Mouse (Mus musculus): ENCODE results near the gene Xntrpc.
"Not testable (repeated sequence)": the region's sequence is repeated elsewhere in the genome, so short reads cannot be mapped to it uniquely, and the experiment has no call there.

Gene Xntrpc

DNA sequence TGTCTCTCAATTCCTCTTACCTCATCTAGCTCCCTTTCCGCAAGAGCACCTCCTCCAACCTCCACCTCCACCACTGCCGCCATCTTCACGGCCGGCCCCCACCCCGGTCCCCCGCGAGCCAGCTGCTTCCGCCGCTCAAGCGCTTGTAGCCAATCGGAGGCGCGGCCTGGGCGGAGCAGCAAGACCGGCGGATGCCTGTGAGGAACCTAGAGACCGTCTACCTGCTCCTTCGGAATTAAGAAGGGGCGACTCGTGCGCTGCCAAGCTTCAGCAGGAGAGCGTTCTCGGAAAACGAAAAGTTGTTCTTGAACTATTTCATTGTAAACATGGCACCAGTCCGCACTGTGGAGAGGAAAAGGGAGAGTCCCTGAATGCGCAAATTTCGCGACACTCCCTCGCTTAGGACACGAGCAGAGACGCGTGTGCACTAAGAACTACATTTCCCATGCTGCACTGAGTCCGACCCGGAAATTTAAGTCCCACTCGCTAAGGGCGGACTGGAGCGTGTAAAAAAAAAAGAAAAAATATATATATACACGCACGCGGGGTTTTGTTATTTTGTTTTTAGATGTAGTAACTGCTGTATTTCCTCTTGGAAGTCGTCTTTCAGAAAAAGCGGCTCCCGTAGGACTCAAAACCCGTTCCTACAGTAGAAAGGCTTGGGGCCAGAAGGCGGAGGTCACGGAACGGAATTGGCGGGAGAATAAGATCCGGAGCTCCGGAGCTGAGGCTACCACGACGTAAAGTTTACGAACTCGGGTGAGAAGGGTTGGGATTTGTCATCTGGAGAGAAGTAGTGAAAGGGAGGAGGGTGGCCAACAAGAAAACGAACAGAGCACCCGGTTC lies at the start of gene Xntrpc, which contains the start of the genes Rnf121 and Xndc1:
TSS of gene Xntrpc (plus strand) at position 668 of the 846 bp plus-strand sequence.
TSS of gene Rnf121 (minus strand) at position 424 of the 846 bp plus-strand sequence.
TSS of gene Xndc1 (plus strand) at position 466 of the 846 bp plus-strand sequence.
- DNase-seq (ENCODE audit: inconsistent ontology term) = peak; percentile 94

DNA sequence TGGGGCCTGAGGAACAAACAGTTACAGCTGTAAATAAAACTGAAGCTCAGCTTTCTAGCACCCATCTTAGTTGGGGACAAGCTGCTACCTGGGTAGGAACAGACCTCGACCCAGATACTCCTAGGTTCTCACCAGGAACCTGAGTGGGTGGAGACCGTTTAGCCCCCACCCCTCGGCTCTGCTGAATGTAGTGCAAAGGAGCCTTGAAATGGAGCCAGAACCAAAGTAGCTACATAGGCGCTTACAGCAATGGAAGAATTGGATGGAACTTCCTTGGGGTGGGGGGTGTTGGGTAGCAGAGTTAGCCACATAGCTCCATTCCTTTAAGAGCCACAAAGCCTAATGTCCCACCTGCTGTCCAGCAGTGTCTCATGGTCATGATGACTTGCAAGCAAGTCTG lies 48.6 kb upstream of the Xntrpc start:
- no peak for DNase-seq (ENCODE audit: inconsistent ontology term)

DNA sequence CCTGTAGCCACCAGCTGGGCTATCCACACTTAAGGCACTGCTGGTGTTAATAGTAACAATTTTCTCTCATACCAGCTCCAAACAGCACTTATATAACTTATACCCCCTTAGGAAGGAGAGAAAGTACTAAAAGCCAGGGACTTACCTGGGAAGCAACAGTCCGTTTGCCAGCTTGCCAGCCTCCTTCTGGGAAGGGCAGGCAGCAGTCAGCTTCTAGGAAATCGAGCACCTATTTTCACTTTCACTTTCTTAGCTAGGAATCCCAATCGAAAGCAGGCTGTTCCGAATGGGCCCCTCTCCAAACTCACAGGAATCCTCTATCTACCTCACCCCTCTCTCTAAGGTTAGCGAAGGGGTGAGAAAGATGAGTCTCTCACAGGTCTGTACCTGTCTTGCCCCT lies 48.1 kb upstream of the Xntrpc start:
- peak; percentile 31 for DNase-seq (ENCODE audit: inconsistent ontology term)

DNA sequence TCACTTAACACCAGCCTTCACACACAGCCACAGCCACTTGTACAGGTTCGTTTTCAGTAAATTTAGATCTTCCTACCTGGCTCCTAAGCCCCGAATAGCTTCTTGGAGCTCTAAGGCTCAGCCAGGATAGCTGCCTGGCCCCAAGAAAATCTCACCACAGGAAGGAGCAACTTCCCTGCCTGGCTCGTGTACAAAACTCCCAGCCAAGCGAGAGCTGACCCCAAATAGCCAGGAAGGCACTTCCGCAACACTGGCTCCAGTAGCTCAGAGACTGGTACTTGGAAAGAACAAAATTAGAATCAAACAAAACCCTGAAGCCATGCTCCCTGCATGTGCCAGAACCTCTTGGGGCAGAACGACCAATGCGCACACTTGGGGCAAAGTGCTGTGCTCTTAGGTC lies 47.5 kb upstream of the Xntrpc start:
- DNase-seq (ENCODE audit: inconsistent ontology term) = no peak

DNA sequence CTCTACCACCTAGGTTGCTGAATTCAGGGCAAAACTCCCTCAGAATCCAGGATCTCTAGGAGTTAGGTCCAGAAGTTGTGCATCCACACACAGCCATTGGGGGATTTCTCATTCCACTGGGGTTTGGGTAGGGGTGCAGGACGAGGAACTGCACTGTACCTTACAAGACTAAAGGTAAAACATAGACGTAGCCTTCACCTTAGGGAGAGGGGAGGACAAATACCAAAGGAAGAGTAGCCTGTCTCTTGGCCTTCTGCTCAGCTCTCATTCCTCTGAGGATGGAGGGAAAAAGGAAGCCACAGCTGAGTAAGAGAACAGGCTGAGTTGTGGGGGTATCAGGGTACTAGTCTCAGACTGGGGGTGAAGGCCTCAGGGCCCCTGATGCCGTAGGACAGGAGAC lies 46.9 kb upstream of the Xntrpc start, which contains the start of gene Il18bp:
TSS of gene Il18bp (minus strand) at position 101 of the 400 bp plus-strand sequence.
- DNase-seq (ENCODE audit: inconsistent ontology term) = no peak

DNA sequence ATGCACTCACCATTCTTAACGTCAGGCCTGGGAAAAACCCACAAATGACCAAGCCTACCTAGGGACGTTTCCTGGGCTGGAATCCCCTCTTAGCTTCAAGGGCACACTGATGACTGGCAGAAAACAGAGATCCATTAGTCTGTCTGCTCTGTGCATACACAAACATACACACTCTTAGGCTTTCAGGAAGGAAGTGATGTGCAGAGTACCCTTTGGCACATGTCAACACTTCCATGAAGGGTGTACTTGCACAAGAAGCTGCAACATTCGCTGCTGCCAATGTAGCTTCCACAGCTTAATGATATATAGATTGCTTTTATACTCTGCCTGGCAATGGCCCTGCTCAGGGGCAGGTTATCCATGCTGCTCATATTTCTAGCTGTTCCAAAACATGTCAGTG lies 46.2 kb upstream of the Xntrpc start:
- DNase-seq (ENCODE audit: inconsistent ontology term) = no peak

DNA sequence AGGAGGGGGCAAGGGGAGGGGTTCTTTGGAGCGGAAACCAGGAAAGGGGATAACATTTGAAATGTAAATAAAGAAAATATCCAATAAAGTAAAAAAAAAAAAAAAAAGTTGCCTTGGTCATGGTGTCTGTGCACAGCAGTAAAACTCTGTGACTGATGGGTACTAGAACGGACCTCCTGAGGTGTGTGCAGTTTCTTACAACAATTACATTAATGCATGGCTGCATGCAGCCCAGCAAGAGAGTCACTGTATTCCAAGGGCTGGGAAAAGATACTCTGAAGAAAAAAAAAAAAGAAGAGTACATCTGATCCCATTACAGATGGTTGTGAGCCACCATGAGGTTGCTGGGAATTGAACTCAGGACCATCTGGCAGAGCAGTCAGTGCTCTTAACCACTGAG lies 44.6 kb upstream of the Xntrpc start:
- not testable (repeated sequence) for DNase-seq (ENCODE audit: inconsistent ontology term)

DNA sequence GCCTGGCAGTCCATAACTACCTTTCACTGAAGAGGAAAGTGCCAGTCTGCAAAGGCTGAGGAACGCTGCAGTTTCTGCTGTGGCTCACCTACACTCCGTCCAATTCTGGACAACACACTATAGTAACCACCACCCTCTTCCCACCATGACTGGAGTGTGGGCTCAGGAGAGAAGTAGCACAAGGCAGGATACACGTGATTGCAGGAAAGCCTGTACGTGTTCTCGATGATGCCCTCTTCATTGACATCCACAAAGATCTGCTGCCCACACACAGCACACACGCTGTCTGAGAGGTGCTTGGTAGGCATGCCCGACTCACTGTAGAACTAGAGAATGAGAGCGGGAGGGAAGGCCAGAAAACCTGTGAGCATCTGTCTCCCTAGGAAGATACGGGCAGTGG lies 41.7 kb upstream of the Xntrpc start:
- no peak for DNase-seq (ENCODE audit: inconsistent ontology term)

DNA sequence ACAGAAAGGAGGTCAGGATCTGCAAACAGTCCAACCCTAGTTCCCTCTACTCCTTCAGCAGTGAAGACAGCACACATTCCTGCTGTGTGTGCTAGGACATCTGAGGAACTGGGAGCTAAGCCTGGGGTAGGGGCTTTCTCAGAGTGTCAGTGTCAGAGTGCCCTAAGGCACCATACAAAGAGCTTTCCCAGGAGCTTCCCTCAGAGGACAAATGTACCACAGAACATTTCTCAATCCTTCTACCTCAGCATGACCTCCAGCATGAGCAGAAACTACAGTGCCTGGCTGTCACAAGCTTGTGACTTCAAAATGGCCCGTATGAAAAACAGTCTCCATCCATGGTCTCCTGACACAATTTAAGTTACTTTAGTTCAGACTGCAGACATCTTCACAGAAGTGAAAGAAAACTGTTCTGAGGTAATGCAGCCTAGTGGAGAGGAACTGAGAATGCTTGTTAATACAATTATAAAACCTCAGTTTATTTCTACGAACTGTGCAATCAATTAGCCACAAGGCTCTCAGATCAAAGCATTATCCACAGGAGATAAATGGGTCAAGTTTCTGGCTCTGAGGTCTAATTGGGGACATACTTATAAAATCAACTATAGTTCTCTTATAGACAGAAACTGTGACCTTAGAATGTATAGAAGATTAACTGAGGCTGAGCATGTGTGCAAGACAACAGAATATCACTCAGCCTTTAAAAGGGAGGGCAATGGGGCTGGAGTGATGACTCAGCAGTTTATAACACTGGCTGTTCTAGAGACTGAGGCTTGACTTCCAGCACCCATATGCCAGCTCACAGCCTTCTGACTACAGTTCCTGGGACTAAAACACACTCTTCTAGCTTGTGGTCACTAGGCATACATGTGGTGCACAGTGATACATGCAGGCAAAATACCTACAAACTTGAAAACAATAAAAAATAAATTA lies 40.1 kb upstream of the Xntrpc start:
- peak; percentile 43 for DNase-seq (ENCODE audit: inconsistent ontology term)

DNA sequence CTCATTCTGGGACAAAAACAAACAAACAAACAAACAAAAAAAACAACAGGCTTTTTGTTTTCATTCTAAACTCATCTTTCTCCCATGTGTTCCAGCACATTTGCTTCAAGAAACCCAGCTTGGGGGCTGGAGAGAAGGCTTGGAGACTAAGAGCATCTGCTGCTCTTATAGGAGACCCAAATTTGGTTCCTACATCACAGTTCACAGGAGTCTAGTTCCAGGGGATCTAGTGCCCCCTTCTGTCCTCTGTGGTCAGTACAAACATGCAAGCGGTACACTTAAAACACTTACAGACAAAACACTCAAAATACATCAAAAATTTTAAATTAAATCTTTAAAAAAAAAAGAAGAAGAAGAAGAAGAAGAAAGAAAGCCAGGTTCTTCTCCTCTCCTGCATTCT lies 30.6 kb upstream of the Xntrpc start:
- no peak for DNase-seq (ENCODE audit: inconsistent ontology term)

DNA sequence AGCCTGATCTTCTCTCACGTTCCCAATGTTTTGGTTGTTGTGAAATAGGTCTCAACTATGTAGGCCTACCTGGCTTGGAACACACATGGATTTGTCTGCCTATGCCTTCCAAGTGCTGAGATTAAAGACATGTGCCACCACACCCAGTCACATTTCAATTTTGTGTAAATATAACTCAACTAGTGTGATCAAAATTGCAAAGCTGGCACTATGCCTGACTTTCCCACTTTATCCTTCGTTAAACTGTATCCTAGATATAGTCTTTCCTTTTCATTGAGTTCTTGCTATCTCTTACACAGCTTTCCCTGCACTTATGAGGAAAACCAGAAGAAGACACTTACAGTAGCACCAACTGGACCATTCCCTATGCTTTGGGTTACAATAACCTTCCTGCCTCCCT lies 30.0 kb upstream of the Xntrpc start:
- DNase-seq (ENCODE audit: inconsistent ontology term) = no peak

DNA sequence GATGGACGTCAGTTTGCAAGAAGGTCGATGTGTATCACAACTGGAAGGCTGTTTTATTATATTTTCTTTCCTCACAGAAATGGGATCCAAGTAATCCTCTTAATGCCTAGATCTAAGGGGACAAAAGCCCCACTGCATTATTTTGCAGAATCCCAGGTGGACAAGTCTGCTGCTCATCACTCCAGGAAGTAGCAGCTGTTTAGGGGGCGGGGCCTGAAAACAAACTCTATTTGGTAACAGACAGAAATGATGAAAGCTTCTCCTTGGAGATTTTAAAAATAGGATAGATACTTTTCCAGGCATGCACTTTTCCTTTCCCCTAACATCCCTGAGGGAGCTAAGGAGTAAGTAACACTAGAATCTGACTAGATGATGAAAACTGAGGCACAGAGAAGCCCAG lies 28.2 kb upstream of the Xntrpc start:
- DNase-seq (ENCODE audit: inconsistent ontology term) = no peak

DNA sequence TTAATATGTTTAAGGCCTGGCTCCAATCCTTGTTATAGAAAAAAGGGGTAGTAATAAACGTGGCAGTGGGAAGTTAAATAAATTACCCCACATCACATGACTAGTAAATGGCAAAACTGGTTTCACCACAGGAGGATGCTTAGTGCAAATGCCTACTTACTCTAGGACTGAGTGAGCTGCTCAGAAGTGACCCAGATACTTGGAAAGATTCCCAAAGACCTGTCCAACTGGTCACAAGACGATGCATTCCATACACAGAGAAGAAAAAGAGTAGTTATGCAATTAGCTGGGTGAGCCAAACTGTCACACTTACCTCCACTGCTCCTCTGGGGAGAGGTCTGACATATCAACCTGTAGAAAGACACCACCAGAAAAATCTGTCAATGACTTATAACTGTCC lies 23.2 kb upstream of the Xntrpc start:
- DNase-seq (ENCODE audit: inconsistent ontology term) = peak; percentile 47

DNA sequence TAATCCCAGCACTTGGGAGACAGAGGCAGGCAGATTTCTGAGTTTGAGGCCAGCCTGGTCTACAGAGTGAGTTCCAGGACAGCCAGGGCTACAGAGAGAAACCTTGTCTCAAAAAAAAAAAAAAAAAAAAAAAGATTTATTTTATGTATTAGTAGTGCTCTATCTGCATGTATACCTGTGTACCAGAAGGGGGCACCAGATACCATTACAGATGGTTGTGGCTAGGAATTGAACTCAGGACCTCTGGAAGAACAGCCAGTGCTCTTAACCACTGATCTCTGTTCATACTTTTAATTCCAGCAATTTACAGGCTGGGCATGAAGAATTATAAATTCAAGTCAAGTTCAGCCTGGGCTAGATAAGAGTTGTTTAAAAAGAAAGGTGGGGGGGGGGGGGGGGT lies 17.0 kb upstream of the Xntrpc start:
- DNase-seq (ENCODE audit: inconsistent ontology term) = not testable (repeated sequence)

DNA sequence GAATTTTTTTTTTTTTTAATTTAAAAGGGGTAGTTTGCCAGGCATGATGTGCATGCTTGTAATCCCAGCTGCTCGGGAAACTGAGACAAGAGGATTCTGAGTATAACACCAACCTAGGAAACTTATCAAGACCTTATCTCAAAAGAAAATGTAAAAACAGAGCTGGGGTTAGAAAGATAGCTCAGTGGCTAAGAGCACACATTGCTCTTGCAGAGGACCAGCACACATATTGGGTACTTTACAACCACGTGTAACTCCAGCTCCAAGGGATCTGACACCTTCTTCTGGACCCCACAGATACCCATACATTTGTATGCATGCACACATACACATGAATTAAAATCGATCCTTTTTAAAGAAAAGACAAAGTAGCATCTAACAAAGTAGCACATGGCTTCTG lies 4.2 kb upstream of the Xntrpc start:
- DNase-seq (ENCODE audit: inconsistent ontology term) = no peak

DNA sequence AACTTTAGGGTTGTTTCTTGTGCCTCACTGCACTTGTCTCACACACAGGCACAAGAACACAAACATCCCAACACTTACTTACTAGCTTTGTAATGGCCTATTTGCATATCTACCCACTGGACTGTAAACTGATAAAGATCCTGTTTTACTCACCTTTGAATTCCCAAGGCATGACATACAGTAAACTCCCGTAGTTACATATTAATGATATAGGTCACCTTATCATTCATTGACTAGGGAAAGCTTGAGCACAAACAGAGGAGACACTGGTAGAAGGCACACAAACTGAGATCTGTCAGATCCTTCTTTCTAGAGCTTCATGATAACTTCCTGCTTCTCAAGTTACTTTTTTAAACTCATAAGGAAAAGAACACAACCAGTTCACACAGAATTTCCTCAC lies 3.3 kb upstream of the Xntrpc start:
- no peak for DNase-seq (ENCODE audit: inconsistent ontology term)

DNA sequence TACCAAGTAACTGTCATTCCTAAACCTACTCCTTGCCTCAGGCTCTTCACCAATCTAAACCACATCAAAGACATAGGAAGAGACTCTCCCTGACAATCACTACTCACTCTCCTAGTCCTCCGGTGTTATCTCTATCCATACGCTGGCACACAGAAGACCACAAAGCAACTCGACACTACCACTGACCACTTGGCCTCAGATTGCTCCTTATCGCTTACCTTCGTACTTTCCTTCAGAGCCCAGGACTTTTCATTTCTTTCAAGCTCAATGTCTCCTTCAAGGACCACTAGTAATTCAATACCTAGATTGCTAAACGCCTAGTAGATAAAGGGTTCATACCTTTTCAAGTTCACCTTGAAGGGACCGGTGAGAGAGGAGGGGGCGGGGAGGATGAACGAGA lies 1.6 kb upstream of the Xntrpc start:
- no peak for DNase-seq (ENCODE audit: inconsistent ontology term)

DNA sequence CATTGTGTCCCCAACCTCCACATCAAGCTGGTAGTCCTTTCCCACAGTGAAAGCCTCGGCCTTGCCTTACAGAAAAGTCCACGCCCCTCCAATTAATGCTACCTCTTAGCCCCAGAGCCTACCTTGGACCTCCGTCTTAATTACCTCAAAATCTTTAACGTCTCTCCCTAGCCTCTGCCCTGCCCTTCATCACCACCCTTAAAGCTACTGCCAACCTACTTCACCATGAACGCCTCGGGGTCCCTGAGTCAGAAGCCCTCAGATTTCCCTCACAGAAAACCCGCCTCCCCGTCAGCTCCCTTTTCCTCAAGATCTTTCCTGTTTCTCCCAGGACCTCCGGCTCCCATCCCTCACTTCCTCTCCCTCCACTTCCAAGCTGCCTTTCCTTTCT lies 863 bp upstream of the Xntrpc start:
- DNase-seq (ENCODE audit: inconsistent ontology term) = no peak

DNA sequence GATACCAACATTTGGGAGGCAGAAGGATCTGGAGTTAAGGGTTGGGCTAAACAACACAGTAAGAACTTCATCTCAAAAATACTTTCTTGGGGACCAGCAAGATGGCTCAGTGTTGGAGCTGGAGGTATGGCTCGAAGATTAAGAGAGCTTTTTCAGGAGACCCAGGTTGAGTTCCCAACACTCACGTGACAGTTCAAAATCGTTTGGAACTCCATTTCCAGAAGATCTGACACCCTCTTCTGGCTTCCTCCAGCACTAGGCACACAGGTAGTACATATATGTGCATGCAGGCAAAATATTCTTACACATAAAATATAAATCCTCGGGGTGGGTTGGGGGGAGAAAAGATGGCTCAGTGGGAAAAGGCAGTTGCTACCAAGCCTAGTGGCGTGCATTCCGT lies 850 bp downstream of the Xntrpc start:
- DNase-seq (ENCODE audit: inconsistent ontology term) = no peak

DNA sequence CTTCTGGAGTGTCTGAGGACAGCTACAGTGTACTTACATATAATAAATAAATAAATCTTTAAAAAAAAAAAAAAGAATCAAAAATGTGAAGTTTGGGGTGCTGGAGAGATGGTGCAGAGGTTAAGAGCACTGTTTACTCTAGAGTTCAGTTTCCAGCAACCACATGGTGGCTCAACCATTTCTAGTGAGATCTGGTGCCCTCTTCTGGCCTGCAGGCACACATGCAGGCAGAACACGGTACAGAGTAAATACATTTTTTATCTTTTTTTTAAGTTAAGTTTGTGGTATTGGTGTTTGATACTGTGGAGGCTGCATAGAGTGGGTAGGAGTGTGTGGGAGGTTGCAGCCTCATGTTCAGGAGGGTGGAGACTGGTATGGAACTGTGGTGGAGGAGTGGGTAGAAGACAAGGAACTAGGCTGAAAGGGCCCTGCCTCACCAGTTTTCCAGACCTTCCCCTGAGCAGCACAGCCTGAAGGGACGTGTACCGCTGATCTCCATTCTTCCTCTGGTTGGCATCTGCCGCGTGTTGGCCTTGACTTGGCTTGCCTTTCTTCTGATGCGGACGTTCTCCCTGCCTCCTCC lies 11.3 kb downstream of the Xntrpc start:
- no peak for DNase-seq (ENCODE audit: inconsistent ontology term)

DNA sequence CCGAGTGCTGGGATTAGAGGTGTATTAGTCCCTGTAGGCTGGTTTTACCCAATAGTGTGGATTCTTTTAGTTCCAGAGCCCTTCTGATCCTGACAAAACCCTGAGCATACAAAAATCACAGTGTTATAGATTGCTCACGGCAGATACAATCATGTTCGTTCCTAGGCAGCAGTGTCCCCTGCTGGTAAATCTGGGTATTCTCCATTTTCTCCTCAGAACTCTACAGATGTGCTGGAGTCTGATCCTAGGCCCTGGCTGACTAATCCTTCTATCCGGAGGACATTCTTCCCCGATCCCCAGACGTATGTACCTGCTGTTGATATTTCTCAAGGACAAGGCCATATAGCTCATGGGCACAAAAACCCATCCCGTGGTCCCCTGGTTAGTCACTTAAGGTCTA lies 13.0 kb downstream of the Xntrpc start:
- peak; percentile 38 for DNase-seq (ENCODE audit: inconsistent ontology term)

DNA sequence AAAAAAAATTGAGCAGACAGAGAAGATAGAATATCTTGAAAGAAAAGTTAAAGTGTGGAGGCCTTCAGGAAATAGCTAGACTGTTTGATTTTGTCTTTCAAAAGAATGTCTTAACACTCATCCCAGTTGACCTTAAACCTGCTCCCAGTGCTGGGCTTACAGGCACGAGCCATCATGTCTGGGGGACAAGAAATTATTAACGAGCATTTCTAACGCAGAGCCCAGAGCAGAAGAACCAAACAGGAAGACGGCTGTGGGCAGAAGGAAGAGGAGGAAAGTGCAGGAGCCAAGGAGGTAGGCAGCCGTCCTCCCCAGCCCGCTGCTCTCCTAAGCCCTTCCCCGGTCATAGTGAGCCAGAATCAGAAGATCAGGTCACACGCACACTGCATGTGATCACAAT lies 14.8 kb downstream of the Xntrpc start:
- no peak for DNase-seq (ENCODE audit: inconsistent ontology term)
